ENCODE assay signal across 7 mouse cellular contexts in the genomic region with DNA sequence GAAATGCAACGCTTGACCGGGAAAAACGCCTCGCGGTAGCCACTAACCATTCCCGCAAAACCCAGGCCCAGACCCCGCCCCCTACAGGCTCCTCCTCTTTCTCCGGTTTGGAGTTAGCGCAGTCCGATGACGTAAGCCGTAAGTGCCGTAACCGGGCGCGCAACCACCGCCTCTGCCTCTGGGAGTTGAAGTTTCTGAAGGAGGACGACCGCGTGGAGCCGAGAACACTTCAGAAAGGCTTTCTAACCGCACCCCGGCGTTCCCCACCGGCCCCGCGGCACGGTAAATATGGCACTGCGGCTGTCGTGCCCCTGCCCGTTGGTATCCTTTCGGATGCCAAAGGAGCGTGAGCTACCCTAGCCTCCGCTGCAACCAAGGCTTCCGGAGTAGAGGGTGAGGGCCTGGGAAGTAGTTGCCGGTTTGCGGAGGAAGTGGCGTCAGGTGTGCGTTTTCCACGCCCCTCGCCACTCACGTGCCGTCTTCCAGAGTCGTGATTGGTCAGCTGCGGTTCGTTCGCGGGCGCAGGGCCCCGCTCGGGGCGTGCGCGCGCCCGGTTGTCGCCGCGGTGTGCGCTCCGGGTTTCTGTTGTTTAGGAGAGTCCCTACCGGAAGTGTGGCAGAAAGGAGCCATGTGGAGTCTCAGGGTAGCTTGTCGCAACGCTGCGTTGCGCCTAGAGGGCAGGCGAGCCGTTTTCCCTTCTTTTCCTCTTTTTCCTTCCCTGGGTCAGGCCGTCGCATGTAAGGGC. TPM values are rescaled to one million over a fixed set of nuclear protein-coding genes. Genes with fewer than 3 reads are reported as not detected.
A peak's percentile ranks its signal among the peaks of the same experiment; 100 is the strongest.
DNase-seq lines count a peak whose midpoint lies in the region; ATAC-seq lines count a peak whose summit lies in the region.

Gene Trmt10a (plus strand): TSS at position 134 of the 745 bp plus-strand sequence.

- 0 out of 2 replicates have a peak, but pooled peaks cover 2% of the 10 kb centered on the region for H3K4me1 ChIP-seq in intestine, embryonic 15.5 days (replicated peaks)
- peaks cover 5% of the 10 kb centered on the region for H3K4me1 ChIP-seq in midbrain, embryonic 10.5 days

- H3K4me3 ChIP-seq in intestine, embryonic 15.5 days (replicated peaks): peak within 1 kb of the TSS; percentile 52
- H3K4me3 ChIP-seq in midbrain, embryonic 10.5 days: peak within 1 kb of the TSS; percentile 72

- H3K9me3 ChIP-seq in intestine, embryonic 15.5 days: no peaks in the 10 kb centered on the region
- H3K9me3 ChIP-seq in midbrain, embryonic 10.5 days (replicated peaks): no peaks in the 10 kb centered on the region

- intact Hi-C loops in gastrocnemius, postnatal 36 days (cut with DNase I): loop anchor here (2.0 kb wide), 3 partner anchors 73 to 279 kb away; partner anchors contain the start of gene H2afz
- intact Hi-C loops in left cerebral cortex, postnatal 25 days (cut with DNase I): loop anchor here (1.0 to 5.0 kb wide), 4 partner anchors 76 to 365 kb away; partner anchors contain the start of genes 1110002E22Rik, Gm5105 and Lamtor3

- peak within 1 kb of the TSS; percentile 72 for H3K4me2 ChIP-seq in intestine, embryonic 15.5 days (replicated peaks)

- no peaks in the 10 kb centered on the region for H3K36me3 ChIP-seq in intestine, embryonic 15.5 days
- H3K36me3 ChIP-seq in midbrain, embryonic 10.5 days: peaks cover 4% of the 10 kb centered on the region

- peak within 1 kb of the TSS; percentile 85 for H3K9ac ChIP-seq in intestine, embryonic 15.5 days

- peak; percentile 99 for ATAC-seq in intestine, embryonic 15.5 days

- H3K27ac ChIP-seq in intestine, embryonic 15.5 days: peak within 1 kb of the TSS; percentile 100
- H3K27ac ChIP-seq in midbrain, embryonic 10.5 days (replicated peaks): peak within 1 kb of the TSS; percentile 97

- DNase-seq in adrenal gland, adult 2 months: peak; percentile 98
- peak; percentile 96 for DNase-seq in embryo, embryonic 11.5 days (ENCODE audit: low read depth, low spot score)
- DNase-seq in gastrocnemius, postnatal 36 days: peak; percentile 98
- DNase-seq in left cerebral cortex, postnatal 25 days (ENCODE audit: low spot score in 2 of 2): peak; percentile 98 to 99
- DNase-seq in midbrain, embryonic 10.5 days (ENCODE audit: low spot score): peak; percentile 98
- peak; percentile 96 for DNase-seq in right cerebral cortex, postnatal 4 days

- WGBS in intestine, embryonic 15.5 days: under 1% methylated on average over 70 of the region's 70 CpGs
- WGBS in midbrain, embryonic 10.5 days: under 1% methylated on average over 70 of the region's 70 CpGs

- no peaks in the 10 kb centered on the region for H3K27me3 ChIP-seq in intestine, embryonic 15.5 days (replicated peaks)
- no peaks in the 10 kb centered on the region for H3K27me3 ChIP-seq in midbrain, embryonic 10.5 days (ENCODE audit: low read depth, poor library complexity, severe bottlenecking)

RNA-seq across cellular contexts. Expression of gene Trmt10a, which starts in this region (rescaled TPM):
- 10 to 100 TPM in 1 of 2 experiments, 1 to 10 TPM in 1; 9.8 to 11.0 TPM for total RNA-seq in adrenal gland, adult 2 months (2021)
- polyA plus RNA-seq in adrenal gland, adult 2 months (2012; rRNA removed): 0.69 and 1.4 TPM in 2 replicates
- total RNA-seq in gastrocnemius, postnatal 36 days (2021): 1 to 10 TPM; 1.9 to 2.1 TPM
- 8.8 and 12.9 TPM in 2 replicates for polyA plus RNA-seq in intestine, embryonic 15.5 days (2015; fragmentation: Nextera tagmentation; extraction: Ambion mirVana)
- 1 to 10 TPM; 5.8 to 7.3 TPM for total RNA-seq in left cerebral cortex, postnatal 25 days (2021)
- 17.8 and 19.5 TPM in 2 replicates for polyA plus RNA-seq in midbrain, embryonic 10.5 days (2016; fragmentation: Nextera tagmentation; extraction: Ambion mirVana)

Comparison
In these comparisons a context has a peak if more than half of its experiments do, and no peak if none do; other contexts are left out.
1. Peak in every context shown above with its lines: DNase-seq, ATAC-seq, H3K4me3 ChIP-seq and H3K27ac ChIP-seq.